27 mouse cellular contexts compared by ENCODE assay signal in the genomic region with DNA sequence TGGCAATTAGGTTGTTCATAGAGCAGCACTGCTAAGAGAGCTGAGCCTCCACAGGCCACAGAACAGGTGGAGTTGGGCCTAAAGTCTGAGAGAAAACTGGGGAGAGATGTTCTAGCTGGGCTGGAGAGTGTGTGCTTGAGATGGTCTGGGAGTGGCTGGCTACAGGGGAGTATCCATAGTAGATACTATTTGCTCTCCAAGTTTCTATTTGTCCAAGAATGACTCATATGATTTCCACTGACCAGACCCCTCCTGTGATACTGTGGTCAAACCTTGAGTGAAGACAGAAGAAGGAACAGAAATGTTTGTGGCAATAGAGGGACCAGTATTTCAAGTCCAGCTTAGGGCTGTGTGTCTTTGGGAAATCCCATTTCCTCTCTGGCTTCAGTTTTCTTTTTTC. TPM values are rescaled to one million over a fixed set of nuclear protein-coding genes. Genes with fewer than 3 reads are reported as not detected.
DNase-seq lines count a peak whose midpoint lies in the region; ATAC-seq and TF ChIP-seq lines count a peak whose summit lies in the region.
"Had no signal": no experiment of that assay in that cellular context is flagged by ENCODE, and none has a peak within 500 bp of the region (broad histone marks: within the 10 kb centered on the region; RNA-seq: fewer than 3 reads in every experiment).

No protein-coding gene starts in this region.

- no peak overlapping the region for H3K9ac ChIP-seq in intestine, embryonic 15.5 days
- H3K9ac ChIP-seq in intestine, postnatal 0 days (ENCODE audit: low read depth, low read length), result no peak overlapping the region
- H3K9ac ChIP-seq in stomach, embryonic 15.5 days, result no peak overlapping the region
- H3K9ac ChIP-seq: forebrain, embryonic 13.5 days; heart, embryonic 12.5 days; heart, embryonic 15.5 days; hindbrain, embryonic 14.5 days had no signal

- peak; percentile 55 for ATAC-seq in intestine, embryonic 15.5 days
- no peak for ATAC-seq in intestine, postnatal 0 days
- peak; percentile 42; the same call in 1 of the 2 replicates for ATAC-seq in granulocyte monocyte progenitor cell, adult 5-6 weeks (replicated peaks; ENCODE audit: poor library complexity, severe bottlenecking)
- ATAC-seq in stomach, embryonic 15.5 days (ENCODE audit: insufficient read depth, low FRiP score, low read depth), result peak; percentile 94
- ATAC-seq: activated CD4-positive, CD25-positive, alpha-beta regulatory T cell, adult 4 months; forebrain, embryonic 13.5 days; forebrain, embryonic 16.5 days; hindbrain, postnatal 0 days had no signal

- DNase-seq in 3T3-L1 (ENCODE audit: low read depth, low spot score), result peak; percentile 20
- DNase-seq in kidney, postnatal 10 days, result no peak
- DNase-seq in gastrocnemius, adult 8-10 months (ENCODE audit: low spot score in 2 of 2), result no peak
- DNase-seq in cerebellum, adult 11-12 months, result no peak
- DNase-seq: adrenal gland, adult 8-10 months; adrenal gland, postnatal 25 days; cerebellum, adult 18-20 months; cerebellum, adult 9-10 months; cerebellum, postnatal 14 days; gastrocnemius, postnatal 14 days; heart, adult 18-20 months; heart, postnatal 10 days; heart, postnatal 36 days had no signal

- H3K36me3 ChIP-seq in intestine, embryonic 15.5 days, result no peaks in the 10 kb centered on the region
- H3K36me3 ChIP-seq in intestine, postnatal 0 days (ENCODE audit: control insufficient read depth, insufficient read depth), result no peaks in the 10 kb centered on the region
- H3K36me3 ChIP-seq in stomach, embryonic 15.5 days, result no peaks in the 10 kb centered on the region
- H3K36me3 ChIP-seq: forebrain, embryonic 10.5 days; heart, embryonic 12.5 days; heart, embryonic 15.5 days; hindbrain, embryonic 10.5 days had no signal

- H3K4me3 ChIP-seq in intestine, embryonic 15.5 days (replicated peaks), result no peak overlapping the region
- H3K4me3 ChIP-seq in intestine, postnatal 0 days (ENCODE audit: low read depth, low read length), result no peak overlapping the region
- no peak overlapping the region for H3K4me3 ChIP-seq in stomach, embryonic 15.5 days (replicated peaks)
- H3K4me3 ChIP-seq: forebrain, embryonic 10.5 days; forebrain, embryonic 13.5 days; heart, embryonic 12.5 days; heart, embryonic 15.5 days; hindbrain, embryonic 10.5 days had no signal

- H3K27ac ChIP-seq in intestine, embryonic 15.5 days, result no peak overlapping the region
- H3K27ac ChIP-seq in intestine, postnatal 0 days (ENCODE audit: low read depth, low read length), result no peak overlapping the region
- peak overlapping the region; percentile 23 for H3K27ac ChIP-seq in stomach, embryonic 15.5 days
- H3K27ac ChIP-seq: forebrain, embryonic 10.5 days; forebrain, embryonic 13.5 days; heart, embryonic 15.5 days; hindbrain, embryonic 10.5 days; hindbrain, embryonic 14.5 days; hindbrain, postnatal 0 days had no signal

- H3K9me3 ChIP-seq in intestine, embryonic 15.5 days, result no peaks in the 10 kb centered on the region
- H3K9me3 ChIP-seq in intestine, postnatal 0 days (ENCODE audit: control insufficient read depth), result no peaks in the 10 kb centered on the region
- H3K9me3 ChIP-seq in stomach, embryonic 15.5 days, result no peaks in the 10 kb centered on the region
- H3K9me3 ChIP-seq: forebrain, embryonic 13.5 days; heart, embryonic 15.5 days had no signal

- no peak for TF ChIP-seq CTCF in intestine, postnatal 0 days (IDR thresholded peaks at IDR 0.05; ENCODE audit: low read depth)

- H3K27me3 ChIP-seq in intestine, embryonic 15.5 days (replicated peaks), result no peaks in the 10 kb centered on the region
- no peaks in the 10 kb centered on the region for H3K27me3 ChIP-seq in intestine, postnatal 0 days (replicated peaks; ENCODE audit: control insufficient read depth, insufficient read depth, low read length)
- no peaks in the 10 kb centered on the region for H3K27me3 ChIP-seq in stomach, embryonic 15.5 days (replicated peaks)
- H3K27me3 ChIP-seq: forebrain, embryonic 13.5 days; heart, embryonic 12.5 days; heart, embryonic 15.5 days had no signal

- H3K4me1 ChIP-seq in intestine, embryonic 15.5 days (replicated peaks), result no peaks in the 10 kb centered on the region
- H3K4me1 ChIP-seq in intestine, postnatal 0 days (replicated peaks; ENCODE audit: control insufficient read depth, insufficient read depth, low read length), result no peaks in the 10 kb centered on the region
- no peaks in the 10 kb centered on the region for H3K4me1 ChIP-seq in stomach, embryonic 15.5 days
- H3K4me1 ChIP-seq: forebrain, embryonic 10.5 days; heart, embryonic 12.5 days; heart, embryonic 15.5 days; hindbrain, embryonic 10.5 days had no signal

- H3K4me2 ChIP-seq in intestine, embryonic 15.5 days (replicated peaks), result no peak overlapping the region
- no peak overlapping the region for H3K4me2 ChIP-seq in intestine, postnatal 0 days (replicated peaks; ENCODE audit: low read depth)
- no peak overlapping the region for H3K4me2 ChIP-seq in stomach, embryonic 15.5 days
- H3K4me2 ChIP-seq: forebrain, embryonic 13.5 days; heart, embryonic 12.5 days; heart, embryonic 15.5 days; hindbrain, embryonic 14.5 days had no signal

RNA-seq across cellular contexts. Expression of a gene that starts 12.1 kb away (rescaled TPM):
- 4.5 and 9.0 TPM in 2 replicates for polyA plus RNA-seq in intestine, embryonic 15.5 days (2015; fragmentation: Nextera tagmentation; extraction: Ambion mirVana)
- 4.8 and 5.3 TPM in 2 replicates for polyA plus RNA-seq in intestine, postnatal 0 days (2015; fragmentation: Nextera tagmentation; extraction: Ambion mirVana)
- total RNA-seq in granulocyte monocyte progenitor cell, adult 5-6 weeks (2014; fragmentation: Nextera tagmentation), result 3.2 and 5.0 TPM in 2 replicates
- total RNA-seq in granulocyte monocyte progenitor cell, adult 5-6 weeks (2017), result 3.9 TPM in 2 replicates
- polyA plus RNA-seq in stomach, embryonic 15.5 days (2015; fragmentation: Nextera tagmentation; extraction: Ambion mirVana), result 21.1 and 22.3 TPM in 2 replicates
- total RNA-seq in gastrocnemius, adult 8-10 months (2022), result under 1 TPM in 1 of 4 experiments, not detected in 3; 0.17 TPM
- total RNA-seq: heart, postnatal 36 days had no signal

RNA-seq across cellular contexts. Expression of a gene that starts 21.5 kb away (rescaled TPM):
- polyA plus RNA-seq in intestine, embryonic 15.5 days (2015; fragmentation: Nextera tagmentation; extraction: Ambion mirVana), result 0.54 and 0.77 TPM in 2 replicates
- 1.6 and 2.4 TPM in 2 replicates for polyA plus RNA-seq in intestine, postnatal 0 days (2015; fragmentation: Nextera tagmentation; extraction: Ambion mirVana)
- not detected in 2 replicates for total RNA-seq in granulocyte monocyte progenitor cell, adult 5-6 weeks (2014; fragmentation: Nextera tagmentation)
- total RNA-seq in granulocyte monocyte progenitor cell, adult 5-6 weeks (2017), result not detected in 2 replicates
- 1.0 and 1.7 TPM in 2 replicates for polyA plus RNA-seq in stomach, embryonic 15.5 days (2015; fragmentation: Nextera tagmentation; extraction: Ambion mirVana)
- total RNA-seq in gastrocnemius, adult 8-10 months (2022), result 10 to 100 TPM in 3 of 4 experiments, 1 to 10 TPM in 1; 9.5 to 19.3 (median 15.2) TPM
- polyA plus RNA-seq: activated CD4-positive, CD25-positive, alpha-beta regulatory T cell, adult 4 months; embryonic facial prominence, embryonic 11.5 days had no signal

RNA-seq across cellular contexts. Expression of a gene that starts 39.2 kb away (rescaled TPM):
- polyA plus RNA-seq in intestine, embryonic 15.5 days (2015; fragmentation: Nextera tagmentation; extraction: Ambion mirVana), result 372 and 444 TPM in 2 replicates
- 517 and 549 TPM in 2 replicates for polyA plus RNA-seq in intestine, postnatal 0 days (2015; fragmentation: Nextera tagmentation; extraction: Ambion mirVana)
- 174 and 187 TPM in 2 replicates for total RNA-seq in granulocyte monocyte progenitor cell, adult 5-6 weeks (2014; fragmentation: Nextera tagmentation)
- 357 and 360 TPM in 2 replicates for total RNA-seq in granulocyte monocyte progenitor cell, adult 5-6 weeks (2017)
- polyA plus RNA-seq in stomach, embryonic 15.5 days (2015; fragmentation: Nextera tagmentation; extraction: Ambion mirVana), result 338 and 367 TPM in 2 replicates
- 100 to 1,000 TPM; 261 to 279 (median 268) TPM for total RNA-seq in gastrocnemius, adult 8-10 months (2022)

RNA-seq across cellular contexts. Expression of a gene that starts 41.8 kb away (rescaled TPM):
- polyA plus RNA-seq in intestine, embryonic 15.5 days (2015; fragmentation: Nextera tagmentation; extraction: Ambion mirVana), result 41.1 and 42.1 TPM in 2 replicates
- polyA plus RNA-seq in intestine, postnatal 0 days (2015; fragmentation: Nextera tagmentation; extraction: Ambion mirVana), result 14.3 and 15.9 TPM in 2 replicates
- 74.7 and 78.5 TPM in 2 replicates for total RNA-seq in granulocyte monocyte progenitor cell, adult 5-6 weeks (2014; fragmentation: Nextera tagmentation)
- total RNA-seq in granulocyte monocyte progenitor cell, adult 5-6 weeks (2017), result 64.1 and 64.8 TPM in 2 replicates
- 44.1 and 47.2 TPM in 2 replicates for polyA plus RNA-seq in stomach, embryonic 15.5 days (2015; fragmentation: Nextera tagmentation; extraction: Ambion mirVana)
- total RNA-seq in gastrocnemius, adult 8-10 months (2022), result 10 to 100 TPM; 24.8 to 29.8 (median 25.7) TPM
